Mouse (Mus musculus) liver, embryonic 12.5 days (tissue): ENCODE data around the gene Mccc1. TPM values are rescaled to one million over a fixed set of nuclear protein-coding genes. Genes with fewer than 3 reads are reported as not detected.

Source experiments
- ATAC-seq: fragments of 200-750 bp; cut with Nextera tagmentation; 2 replicates; pipeline ENCODE4 v1.8.0; 2017; ENCODE audit warnings: moderate number of reproducible peaks, mild to moderate bottlenecking, moderate library complexity
- H3K27ac ChIP-seq: fragments of 300-500 bp; sonication (generic); 2 replicates; pipeline ENCODE4 v1.5.1; 2016; ENCODE audit warnings: mild to moderate bottlenecking
- H3K27me3 ChIP-seq: fragments of 300-500 bp; sonication (generic); replicated peaks from 2 replicates; pipeline ENCODE4 v1.6.1; 2016; ENCODE audit warnings: mild to moderate bottlenecking, moderate library complexity
- H3K36me3 ChIP-seq: fragments of 300-500 bp; sonication (generic); 2 replicates; pipeline ENCODE4 v1.6.1; 2016; ENCODE audit warnings: mild to moderate bottlenecking, moderate library complexity
- H3K4me1 ChIP-seq: fragments of 300-500 bp; sonication (generic); 2 replicates; pipeline ENCODE4 v1.6.1; 2016
- H3K4me2 ChIP-seq: fragments of 300-500 bp; sonication (generic); 2 replicates; pipeline ENCODE4 v1.6.1; 2016; ENCODE audit warnings: mild to moderate bottlenecking, moderate library complexity
- H3K4me3 ChIP-seq: fragments of 300-500 bp; sonication (generic); 2 replicates; pipeline ENCODE4 v1.5.1; 2016; ENCODE audit warnings: mild to moderate bottlenecking, moderate library complexity
- H3K9ac ChIP-seq: fragments of 300-500 bp; sonication (generic); 2 replicates; pipeline ENCODE4 v1.6.1; 2016; ENCODE audit warnings: mild to moderate bottlenecking, moderate library complexity
- H3K9me3 ChIP-seq: fragments of 300-500 bp; sonication (generic); replicated peaks from 2 replicates; pipeline ENCODE4 v1.6.1; 2016; ENCODE audit warnings: mild to moderate bottlenecking, moderate library complexity
- WGBS: fragments of 180-500 bp; shearing (Covaris S2); methylation state at CpG from one replicate; pipeline ENCODE4 v1.1.7; 2016; ENCODE audit not compliant: insufficient replicate concordance; 5-methylcytosine and 5-hydroxymethylcytosine counted together
- polyA plus RNA-seq: library from polyadenylated mRNA; unstranded; fragments of >200 nt; fragmentation: Nextera tagmentation; extraction: Ambion mirVana; gene quantifications from 2 replicates; pipeline ENCODE4 v1.2.1, GENCODE M21; 2016

Gene Mccc1
- polyA plus RNA-seq, 1 experiment from 2014 or later = 15.3 TPM

DNA sequence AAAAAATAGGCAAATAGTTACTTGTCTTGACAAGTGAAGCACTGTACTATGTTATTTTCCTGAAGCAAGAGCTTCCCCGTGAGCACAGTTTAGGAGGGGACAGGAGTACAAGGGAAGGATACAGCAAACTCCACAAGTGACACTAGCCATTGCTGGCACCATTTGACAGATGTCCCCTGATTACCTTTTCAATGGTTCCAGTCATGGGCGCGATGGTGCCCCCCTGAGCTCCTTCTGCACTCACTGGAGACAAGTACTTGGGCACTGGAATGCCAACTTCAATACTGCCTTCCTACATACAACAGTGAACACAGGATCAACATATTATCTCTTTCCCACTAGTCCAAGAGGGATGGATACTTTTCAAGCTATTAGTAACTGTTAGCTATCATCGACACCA, 37.1 kb downstream of the Mccc1 start:
- Histone ChIP-seq H3K27ac (no peak overlapping the region), H3K4me1 (peaks cover 18% of the 10 kb centered on the region), H3K36me3 (peaks cover 7% of the 10 kb centered on the region; the same call in 1 of the 2 replicates), H3K9me3 (no peaks in the 10 kb centered on the region), H3K4me3 (no peak overlapping the region), H3K27me3 (no peaks in the 10 kb centered on the region), H3K4me2 (no peak overlapping the region), H3K9ac (no peak overlapping the region)
- WGBS = 75% methylated on average over 4 of the region's 4 CpGs
- ATAC-seq = no peak

GRCm38 (mm10) chr3:35962967-35963366, 37.5 kb downstream of the Mccc1 start:
- no peak overlapping the region for H3K27ac ChIP-seq
- peaks cover 18% of the 10 kb centered on the region for H3K4me1 ChIP-seq
- H3K9ac ChIP-seq = no peak overlapping the region
- no peaks in the 10 kb centered on the region for H3K27me3 ChIP-seq
- H3K4me3 ChIP-seq = no peak overlapping the region
- H3K36me3 ChIP-seq = peaks cover 7% of the 10 kb centered on the region; the same call in 1 of the 2 replicates
- no peaks in the 10 kb centered on the region for H3K9me3 ChIP-seq
- 70% methylated on average over 5 of the region's 5 CpGs for WGBS
- ATAC-seq = no peak
- H3K4me2 ChIP-seq = no peak overlapping the region

DNA sequence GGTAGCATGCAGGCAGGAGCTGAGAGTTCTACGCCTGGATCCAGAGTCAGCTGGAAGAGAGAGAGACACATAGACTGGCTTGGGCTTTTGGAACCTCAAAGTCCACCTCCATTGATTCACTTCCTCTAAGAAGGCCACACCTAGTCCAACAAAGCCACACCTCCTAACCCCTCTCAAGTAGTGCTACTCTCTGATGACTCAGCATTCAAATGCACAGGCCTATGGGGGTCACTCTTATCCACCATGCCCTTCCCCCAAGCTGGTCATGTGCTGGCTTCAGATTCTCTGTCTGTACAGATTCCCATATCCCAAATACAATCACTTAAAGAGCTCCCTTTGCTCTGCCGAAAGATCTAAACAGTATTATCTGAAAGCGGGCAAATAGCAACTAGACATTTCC, 43.2 kb downstream of the Mccc1 start:
- no peak overlapping the region for H3K9ac ChIP-seq
- no peak overlapping the region for H3K4me3 ChIP-seq
- 90% methylated on average over 3 of the region's 3 CpGs for WGBS
- H3K9me3 ChIP-seq = no peaks in the 10 kb centered on the region
- no peaks in the 10 kb centered on the region for H3K27me3 ChIP-seq
- no peak overlapping the region for H3K27ac ChIP-seq
- H3K36me3 ChIP-seq = peaks cover 7% of the 10 kb centered on the region; the same call in 1 of the 2 replicates
- ATAC-seq = no peak
- no peak overlapping the region for H3K4me2 ChIP-seq
- H3K4me1 ChIP-seq = no peaks in the 10 kb centered on the region

DNA sequence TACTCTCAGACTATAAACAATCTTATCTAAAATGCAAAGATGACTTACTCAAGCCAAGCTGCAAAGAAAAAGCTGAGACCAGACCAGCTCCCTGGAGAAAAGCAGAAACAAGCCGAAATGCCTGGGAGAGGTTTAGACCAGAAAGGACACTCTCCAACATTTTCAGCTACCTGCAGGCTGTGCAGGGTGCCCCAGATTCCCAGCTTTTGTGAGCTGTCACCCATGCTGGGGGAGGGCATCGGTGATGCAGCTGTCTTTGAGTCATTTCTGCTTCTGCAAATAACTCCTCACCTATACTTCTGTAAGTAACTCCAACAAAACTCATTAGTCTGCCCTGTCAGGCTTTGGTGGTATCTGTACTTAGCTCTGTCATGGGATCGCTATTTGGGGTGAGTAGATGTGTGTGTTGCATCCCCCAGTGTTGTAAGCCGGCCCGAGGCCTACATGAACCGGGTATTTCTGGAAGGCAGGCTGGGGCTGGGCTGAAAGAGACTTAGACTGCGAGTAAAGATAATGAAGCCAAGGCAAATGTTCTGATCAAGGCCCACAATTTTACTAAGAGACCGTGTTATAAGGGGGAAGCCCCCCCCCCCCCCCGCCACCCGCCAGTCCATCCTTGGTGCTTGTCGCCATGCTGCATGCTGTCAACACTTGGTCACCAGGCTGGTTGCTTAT, 45.4 kb downstream of the Mccc1 start:
- no peak for ATAC-seq
- WGBS = 81% methylated on average over 11 of the region's 11 CpGs

GRCm38 (mm10) chr3:35953816-35954215, 46.7 kb downstream of the Mccc1 start:
- no peaks in the 10 kb centered on the region for H3K27me3 ChIP-seq
- WGBS = 73% methylated on average over 6 of the region's 6 CpGs
- no peak overlapping the region for H3K4me2 ChIP-seq
- H3K4me1 ChIP-seq = no peaks in the 10 kb centered on the region
- H3K9me3 ChIP-seq = no peaks in the 10 kb centered on the region
- no peak overlapping the region for H3K4me3 ChIP-seq
- H3K27ac ChIP-seq = no peak overlapping the region
- peaks cover 7% of the 10 kb centered on the region; the same call in 1 of the 2 replicates for H3K36me3 ChIP-seq
- no peak overlapping the region for H3K9ac ChIP-seq
- ATAC-seq = no peak

More for the DNA sequence above, 45.4 kb downstream of the Mccc1 start:
- Histone ChIP-seq H3K9ac (no peak overlapping the region), H3K9me3 (no peaks in the 10 kb centered on the region), H3K36me3 (peaks cover 7% of the 10 kb centered on the region; the same call in 1 of the 2 replicates), H3K4me3 (no peak overlapping the region), H3K4me1 (no peaks in the 10 kb centered on the region), H3K27me3 (no peaks in the 10 kb centered on the region), H3K4me2 (no peak overlapping the region), H3K27ac (no peak overlapping the region)

DNA sequence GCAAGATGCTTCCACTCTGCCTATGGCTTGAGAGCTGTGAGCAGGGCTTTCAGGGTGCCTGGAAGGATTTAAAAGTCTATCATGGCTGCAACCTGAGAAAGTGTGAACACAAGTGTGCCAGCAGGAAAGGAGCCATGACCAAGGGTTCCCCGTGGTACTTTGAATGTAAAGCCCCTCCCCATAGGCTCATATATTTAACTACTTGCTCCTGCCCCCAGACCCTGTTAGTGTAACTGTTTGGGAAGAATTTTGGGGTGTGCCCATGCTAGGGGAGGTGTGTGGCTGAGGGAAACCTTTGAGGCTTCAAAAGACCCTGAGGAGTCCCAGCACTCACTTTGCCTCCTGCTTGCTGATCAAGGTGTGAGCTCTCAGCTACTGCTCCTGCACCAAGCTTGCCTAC, 47.3 kb downstream of the Mccc1 start:
- H3K9ac ChIP-seq = no peak overlapping the region
- no peak overlapping the region for H3K4me2 ChIP-seq
- ATAC-seq = no peak
- H3K4me1 ChIP-seq = no peaks in the 10 kb centered on the region
- H3K4me3 ChIP-seq = no peak overlapping the region
- peaks cover 7% of the 10 kb centered on the region; the same call in 1 of the 2 replicates for H3K36me3 ChIP-seq
- no peak overlapping the region for H3K27ac ChIP-seq
- WGBS = 30% methylated on average over 1 of the region's 1 CpGs
- no peaks in the 10 kb centered on the region for H3K27me3 ChIP-seq
- no peaks in the 10 kb centered on the region for H3K9me3 ChIP-seq

- Histone ChIP-seq H3K27ac (no peak overlapping the region), H3K27me3 (no peaks in the 10 kb centered on the region), H3K9me3 (no peaks in the 10 kb centered on the region), H3K4me2 (no peak overlapping the region), H3K4me3 (no peak overlapping the region), H3K9ac (no peak overlapping the region), H3K36me3 (no peaks in the 10 kb centered on the region), H3K4me1 (no peaks in the 10 kb centered on the region)
- 65% methylated on average over 7 of the region's 7 CpGs for WGBS
- ATAC-seq = no peak
Observed at GRCm38 (mm10) chr3:35948197-35948596, 52.3 kb downstream of the Mccc1 start.

- Histone ChIP-seq H3K4me2 (no peak overlapping the region), H3K27ac (no peak overlapping the region), H3K4me3 (no peak overlapping the region), H3K36me3 (peaks cover 31% of the 10 kb centered on the region), H3K4me1 (peaks cover 8% of the 10 kb centered on the region; the same call in 1 of the 2 replicates), H3K9me3 (no peaks in the 10 kb centered on the region), H3K9ac (no peak overlapping the region), H3K27me3 (no peaks in the 10 kb centered on the region)
- ATAC-seq = no peak
- WGBS = 77% methylated on average over 4 of the region's 4 CpGs
Observed at GRCm38 (mm10) chr3:35940520-35941135, 59.9 kb downstream of the Mccc1 start.

DNA sequence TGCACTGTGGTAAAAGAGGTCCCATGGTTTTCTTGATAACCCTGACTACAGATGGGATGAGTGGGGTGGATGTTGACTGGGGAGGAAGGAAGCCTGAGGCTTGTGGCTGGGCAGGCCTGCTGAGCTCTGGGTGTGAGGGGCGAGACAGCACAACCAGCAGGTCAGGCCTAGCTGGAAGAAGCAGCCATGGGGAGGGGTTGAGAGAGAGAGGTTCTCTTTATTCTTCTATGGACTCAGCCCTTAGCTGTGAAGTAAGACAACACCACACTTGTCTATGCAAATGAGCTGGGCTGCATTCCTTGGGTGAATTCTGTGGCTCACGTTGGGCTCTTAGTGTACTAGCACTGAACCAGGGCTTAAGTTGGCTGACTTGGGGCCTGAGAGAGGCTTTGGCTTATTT, 60.4 kb downstream of the Mccc1 start:
- Histone ChIP-seq H3K9me3 (no peaks in the 10 kb centered on the region), H3K4me2 (no peak overlapping the region), H3K9ac (no peak overlapping the region), H3K4me1 (peaks cover 14% of the 10 kb centered on the region), H3K27ac (no peak overlapping the region), H3K36me3 (peaks cover 36% of the 10 kb centered on the region), H3K27me3 (no peaks in the 10 kb centered on the region), H3K4me3 (no peak overlapping the region)
- ATAC-seq = no peak
- WGBS = 27% methylated on average over 2 of the region's 2 CpGs

DNA sequence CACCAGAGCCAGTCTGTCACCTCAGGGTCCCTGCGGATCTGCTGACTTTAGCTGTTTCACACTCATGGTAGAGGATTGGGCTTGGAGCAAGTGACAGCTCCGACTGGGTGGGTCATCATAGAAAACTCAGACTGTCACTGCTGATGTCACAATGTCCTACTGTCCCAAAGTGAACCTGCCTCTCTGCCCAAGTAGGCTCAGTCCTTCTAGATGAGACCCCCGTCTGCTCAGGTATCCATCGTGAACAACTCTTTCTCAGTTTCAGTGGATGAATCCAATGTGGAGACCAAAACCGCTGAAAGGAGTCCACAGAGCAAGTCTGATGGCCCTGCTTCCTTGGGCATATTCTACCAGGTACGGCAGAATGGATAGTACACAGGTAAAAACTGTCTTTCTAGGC, 63.1 kb downstream of the Mccc1 start, which contains the start of gene Dcun1d1:
TSS of gene Dcun1d1 (minus strand) at position 101 of the 400 bp plus-strand sequence.
- no peak for ATAC-seq
- Histone ChIP-seq H3K27me3 (no peaks in the 10 kb centered on the region), H3K4me1 (peaks cover 30% of the 10 kb centered on the region), H3K4me3 (no peak within 1 kb of the TSS), H3K9me3 (no peaks in the 10 kb centered on the region), H3K9ac (no peak within 1 kb of the TSS), H3K27ac (no peak within 1 kb of the TSS), H3K4me2 (no peak within 1 kb of the TSS), H3K36me3 (peaks cover 38% of the 10 kb centered on the region)
- WGBS = 82% methylated on average over 6 of the region's 6 CpGs

GRCm38 (mm10) chr3:35933405-35933777, 67.1 kb downstream of the Mccc1 start:
- peak overlapping the region; percentile 98 for H3K9ac ChIP-seq
- H3K27ac ChIP-seq = peak overlapping the region; percentile 94
- H3K9me3 ChIP-seq = no peaks in the 10 kb centered on the region
- under 1% methylated on average over 14 of the region's 14 CpGs for WGBS
- ATAC-seq = peak; percentile 45
- peaks cover 29% of the 10 kb centered on the region for H3K36me3 ChIP-seq
- no peaks in the 10 kb centered on the region for H3K27me3 ChIP-seq
- peak overlapping the region; percentile 76 for H3K4me2 ChIP-seq
- H3K4me1 ChIP-seq = peaks cover 51% of the 10 kb centered on the region
- H3K4me3 ChIP-seq = peak overlapping the region; percentile 96

DNA sequence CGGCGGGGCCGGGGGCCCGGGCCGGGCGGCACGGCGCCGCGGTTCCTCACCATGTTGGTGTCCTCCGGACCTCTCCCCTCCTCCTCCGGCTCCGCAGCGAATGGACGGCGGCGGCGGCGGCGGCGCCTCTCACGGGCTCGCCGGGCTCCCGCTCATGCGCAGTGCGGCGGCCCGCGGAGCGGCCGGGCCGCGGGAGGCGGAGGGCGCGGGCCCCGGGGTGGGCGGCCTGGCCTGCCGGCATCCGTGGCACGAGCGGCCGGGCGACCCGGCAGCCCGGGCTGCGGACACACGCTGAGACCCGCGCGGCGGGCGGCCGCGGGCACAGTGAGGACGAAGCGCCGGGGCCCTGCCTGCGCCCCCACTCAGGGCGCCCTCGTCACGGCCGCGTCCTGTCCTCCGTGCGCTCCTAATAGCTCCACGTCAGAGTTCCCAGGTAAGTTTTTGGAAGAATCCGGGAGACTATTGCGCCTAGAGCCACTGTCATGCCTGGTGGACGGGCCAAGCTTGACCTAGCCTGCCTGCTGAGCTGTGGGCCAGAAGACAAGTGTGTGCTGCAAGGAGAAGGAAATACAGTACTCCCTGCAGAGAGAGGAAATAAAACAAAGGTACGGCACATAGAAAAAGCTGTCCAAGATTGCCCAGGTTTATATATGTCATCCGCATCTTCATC, 67.6 kb downstream of the Mccc1 start:
- Histone ChIP-seq H3K36me3 (peaks cover 24% of the 10 kb centered on the region), H3K4me3 (peak overlapping the region; percentile 96), H3K4me1 (peaks cover 54% of the 10 kb centered on the region), H3K9ac (peak overlapping the region; percentile 98), H3K4me2 (peak overlapping the region; percentile 76), H3K9me3 (no peaks in the 10 kb centered on the region), H3K27me3 (no peaks in the 10 kb centered on the region), H3K27ac (peak overlapping the region; percentile 94)
- under 1% methylated on average over 47 of the region's 73 CpGs for WGBS
- ATAC-seq = peak; percentile 84
